Mouse (Mus musculus) neural tube, embryonic 13.5 days (tissue): ENCODE measurements around the gene Olfr410. TPM values are rescaled to one million over a fixed set of nuclear protein-coding genes. Genes with fewer than 3 reads are reported as not detected.

ENCODE experiments used
- polyA plus RNA-seq: library from polyadenylated mRNA; unstranded; fragments of >200 nt; fragmentation: Nextera tagmentation; extraction: Ambion mirVana; gene quantifications from 2 replicates; pipeline ENCODE4 v1.2.1, GENCODE M21; 2015

Olfr410 gene
- polyA plus RNA-seq, 1 experiment from 2014 or later: not detected

Other genes starting within 250 kb of the Olfr410 start
- not detected in 2 replicates for gene Olfr401, start 224.3 kb downstream of the Olfr410 start, polyA plus RNA-seq
- not detected in 2 replicates for gene Olfr402, start 184.5 kb downstream of the Olfr410 start, polyA plus RNA-seq
- not detected in 2 replicates for gene Olfr403, start 151.8 kb downstream of the Olfr410 start, polyA plus RNA-seq
- not detected in 2 replicates for gene Olfr43, start 126.7 kb downstream of the Olfr410 start, polyA plus RNA-seq
- not detected in 2 replicates for gene Olfr406, start 78.2 kb downstream of the Olfr410 start, polyA plus RNA-seq
- gene Olfr59, start 54.3 kb downstream of the Olfr410 start, polyA plus RNA-seq: not detected in 2 replicates
- not detected in 2 replicates for gene Olfr411, start 14.6 kb upstream of the Olfr410 start, polyA plus RNA-seq
- gene Olfr412, start 24.0 kb upstream of the Olfr410 start, polyA plus RNA-seq: not detected in 2 replicates